Mouse (Mus musculus) spleen, adult 2 months (tissue): ENCODE measurements around the gene 4933428G20Rik.

Experiments
- CTCF ChIP-seq: fragments of 200-500 bp; IDR thresholded peaks from 2 replicates; pipeline ENCODE4 v1.5.1; 2011; ENCODE audit warnings: mild to moderate bottlenecking, inconsistent platforms; ENCODE audit not compliant: insufficient read depth, insufficient read length, insufficient replicate concordance; ENCODE audit errors: extremely low read depth
- POLR2A ChIP-seq: fragments of 200-500 bp; IDR thresholded peaks from 2 replicates; pipeline ENCODE4 v1.6.1; 2011; ENCODE audit warnings: low read depth, low read length, inconsistent platforms

DNA sequence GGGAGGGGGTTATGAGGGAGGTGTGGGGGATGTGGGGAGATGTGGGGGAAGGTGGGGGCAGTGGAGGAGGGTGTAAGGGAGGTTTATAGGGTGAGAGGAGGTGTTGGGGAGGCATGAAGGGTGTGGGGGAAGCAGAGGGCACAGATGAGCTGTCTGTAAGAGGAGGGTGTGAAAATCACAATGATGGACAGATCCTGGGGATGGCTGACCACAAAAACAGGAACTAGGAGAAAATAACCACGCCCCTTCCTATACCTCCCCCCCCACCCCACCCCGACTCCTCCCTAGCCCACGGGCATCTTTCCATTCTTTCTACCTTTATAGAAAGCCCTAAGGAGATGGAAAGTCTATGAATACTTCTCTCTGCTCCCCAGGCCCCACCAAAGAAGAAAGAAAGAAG, 40.0 kb upstream of the 4933428G20Rik start:
- TF ChIP-seq POLR2A: no peak
- no peak for TF ChIP-seq CTCF
